Mouse (Mus musculus) stomach, embryonic 16.5 days (tissue): ENCODE data around the gene Kcng1. TPM values are rescaled to one million over a fixed set of nuclear protein-coding genes. Genes with fewer than 3 reads are reported as not detected.

Experiments
- ATAC-seq: fragments of 200-750 bp; cut with Nextera tagmentation; 2 replicates; pipeline ENCODE4 v1.8.0; 2017; ENCODE audit warnings: moderate number of reproducible peaks, moderate TSS enrichment; ENCODE audit not compliant: insufficient read depth, low FRiP score
- H3K27ac ChIP-seq: fragments of 300-500 bp; sonication (generic); 2 replicates; pipeline ENCODE4 v1.5.1; 2014; ENCODE audit warnings: low read length
- H3K27me3 ChIP-seq: fragments of 300-500 bp; sonication (generic); 2 replicates; pipeline ENCODE4 v1.6.1; 2014; ENCODE audit warnings: low read length, control low read depth, mixed read lengths; ENCODE audit not compliant: control insufficient read depth, insufficient read depth
- H3K36me3 ChIP-seq: fragments of 300-500 bp; sonication (generic); 2 replicates; pipeline ENCODE4 v1.6.1; 2014; ENCODE audit warnings: low read length; ENCODE audit not compliant: control insufficient read depth, insufficient read depth
- H3K4me1 ChIP-seq: fragments of 300-500 bp; sonication (generic); 2 replicates; pipeline ENCODE4 v1.6.1; 2014; ENCODE audit warnings: low read length, control low read depth, mixed read lengths; ENCODE audit not compliant: control insufficient read depth, insufficient read depth
- H3K4me2 ChIP-seq: fragments of 300-500 bp; sonication (generic); 2 replicates; pipeline ENCODE4 v1.6.1; 2014; ENCODE audit warnings: low read depth, low read length, mixed read lengths
- H3K4me3 ChIP-seq: fragments of 300-500 bp; sonication (generic); replicated peaks from 2 replicates; pipeline ENCODE4 v1.5.1; 2014; ENCODE audit warnings: mild to moderate bottlenecking, low read length
- H3K9ac ChIP-seq: fragments of 300-500 bp; sonication (generic); 2 replicates; pipeline ENCODE4 v1.6.1; 2014; ENCODE audit warnings: low read length
- H3K9me3 ChIP-seq: fragments of 300-500 bp; sonication (generic); replicated peaks from 2 replicates; pipeline ENCODE4 v1.6.1; 2016; ENCODE audit warnings: low read length, control low read depth; ENCODE audit not compliant: control insufficient read depth
- WGBS: fragments of 180-500 bp; shearing (Covaris S2); extraction: QIAGEN DNeasy Blood & Tissue Kit; methylation state at CpG from one replicate; pipeline ENCODE4 v1.1.7; 2014; 5-methylcytosine and 5-hydroxymethylcytosine counted together
- polyA plus RNA-seq: library from polyadenylated mRNA; unstranded; fragments of >200 nt; fragmentation: Nextera tagmentation; extraction: Ambion mirVana; gene quantifications from 2 replicates; pipeline ENCODE4 v1.2.1, GENCODE M21; 2015

Kcng1 gene
- 5.0 and 5.7 TPM in 2 replicates for polyA plus RNA-seq

GRCm38 (mm10) chr2:168281582-168281981 is at the start of gene Kcng1:
Kcng1 (minus strand) TSS chr2:168281736.
- Histone ChIP-seq H3K36me3 (no peaks in the 10 kb centered on the region), H3K9ac (peak within 1 kb of the TSS; percentile 65), H3K4me1 (0 out of 2 replicates have a peak, but pooled peaks cover 2% of the 10 kb centered on the region), H3K4me2 (peak within 1 kb of the TSS; percentile 96), H3K4me3 (peak within 1 kb of the TSS; percentile 59), H3K27me3 (peaks cover 34% of the 10 kb centered on the region), H3K9me3 (no peaks in the 10 kb centered on the region), H3K27ac (no peak within 1 kb of the TSS)
- no peak for ATAC-seq
- whole genome bisulfite sequencing, result 33% methylated on average over 12 of the region's 12 CpGs

DNA sequence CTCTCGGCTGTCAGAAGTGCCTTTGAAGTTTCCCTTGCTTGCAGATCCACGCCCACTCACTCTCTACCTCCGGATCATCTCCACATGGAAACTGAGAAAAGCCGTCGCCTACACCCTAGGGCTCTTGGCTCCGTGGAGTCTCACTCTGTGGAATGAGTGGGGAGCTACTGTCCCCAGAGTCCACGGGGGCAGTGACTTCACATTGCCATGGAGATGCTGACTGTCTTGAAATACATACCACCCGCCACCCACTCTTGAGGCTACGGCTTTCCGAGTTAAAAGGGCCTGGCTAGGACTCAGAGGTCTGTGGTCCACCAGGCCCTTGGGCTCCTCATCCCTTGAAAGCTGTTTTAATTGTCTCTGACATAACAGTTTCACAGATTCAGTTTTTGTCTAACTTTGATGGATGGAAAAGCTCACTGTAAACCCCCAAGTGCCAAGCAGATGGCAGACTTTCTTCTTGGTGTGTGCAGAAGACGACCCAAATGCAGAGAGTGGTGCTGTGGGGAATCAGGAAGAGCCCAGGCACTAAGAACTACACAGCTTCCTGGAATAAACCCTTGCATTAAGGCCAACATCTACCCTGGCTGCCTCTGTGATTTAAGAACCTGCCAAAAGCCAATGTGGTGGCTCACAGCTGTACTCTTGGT is 49.0 kb upstream of the Kcng1 start:
- WGBS, result 62% methylated on average over 11 of the region's 11 CpGs
- H3K9ac ChIP-seq, result no peak overlapping the region

GRCm38 (mm10) chr2:168321716-168322374 is 40.3 kb upstream of the Kcng1 start:
- Histone ChIP-seq H3K9me3 (no peaks in the 10 kb centered on the region), H3K9ac (no peak overlapping the region), H3K4me3 (no peak overlapping the region), H3K27ac (peak overlapping the region; percentile 72), H3K36me3 (no peaks in the 10 kb centered on the region), H3K4me2 (no peak overlapping the region), H3K4me1 (peaks cover 17% of the 10 kb centered on the region), H3K27me3 (no peaks in the 10 kb centered on the region)
- 44% methylated on average over 10 of the region's 10 CpGs for whole genome bisulfite sequencing
- no peak for ATAC-seq

More for the DNA sequence above, 49.0 kb upstream of the Kcng1 start:
- H3K4me2 ChIP-seq, result no peak overlapping the region
- no peaks in the 10 kb centered on the region for H3K36me3 ChIP-seq
- H3K27ac ChIP-seq, result no peak overlapping the region
- no peaks in the 10 kb centered on the region for H3K27me3 ChIP-seq
- no peak for ATAC-seq
- H3K4me1 ChIP-seq, result peaks cover 16% of the 10 kb centered on the region
- no peak overlapping the region for H3K4me3 ChIP-seq
- no peaks in the 10 kb centered on the region for H3K9me3 ChIP-seq

DNA sequence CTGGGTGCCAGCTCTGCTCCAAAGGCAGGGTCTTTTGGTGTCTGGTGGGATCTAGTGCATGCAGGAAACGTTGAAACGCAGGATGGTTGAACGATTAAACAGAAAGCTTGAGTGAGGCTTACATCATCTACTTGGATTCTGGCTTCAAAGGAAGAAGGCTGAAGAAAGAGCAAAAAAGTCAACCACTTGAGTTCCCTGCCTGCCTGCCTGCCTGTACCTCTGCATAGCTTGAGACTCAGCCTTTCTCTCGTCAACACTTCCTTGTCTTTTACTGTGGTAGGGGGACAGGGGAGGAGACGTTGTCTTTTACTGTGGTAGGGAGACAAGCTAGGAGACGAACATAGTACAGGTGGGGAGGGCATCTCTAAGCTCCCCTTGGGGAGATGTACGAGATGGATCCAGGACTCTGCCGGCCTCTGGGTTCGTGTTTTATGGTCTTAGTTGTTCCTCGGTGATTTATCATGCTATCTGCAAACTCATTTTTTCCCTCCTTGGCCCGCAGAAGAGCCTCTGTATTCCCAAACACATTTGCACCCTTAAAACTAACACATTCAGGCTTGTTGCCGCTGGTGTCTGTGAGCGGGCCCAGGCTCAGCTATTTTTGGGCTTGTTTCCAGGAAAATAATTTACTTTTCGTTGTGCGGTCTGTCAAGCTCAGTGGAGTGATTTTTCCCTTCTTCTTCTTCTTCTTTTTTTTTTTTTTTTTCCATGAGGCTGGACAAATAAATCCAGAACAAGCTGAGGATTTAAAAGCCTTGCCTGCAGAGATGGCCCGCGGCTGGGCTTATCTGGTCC is 39.0 kb upstream of the Kcng1 start:
- Histone ChIP-seq H3K27ac (peak overlapping the region; percentile 72), H3K4me1 (peaks cover 17% of the 10 kb centered on the region), H3K4me2 (no peak overlapping the region), H3K27me3 (no peaks in the 10 kb centered on the region; the same call in 1 of the 2 replicates), H3K4me3 (no peak overlapping the region), H3K36me3 (no peaks in the 10 kb centered on the region), H3K9ac (no peak overlapping the region), H3K9me3 (no peaks in the 10 kb centered on the region)
- ATAC-seq, result peak; percentile 63; the same call in 1 of the 2 replicates
- 34% methylated on average over 17 of the region's 17 CpGs for WGBS

GRCm38 (mm10) chr2:168314646-168315446 is 33.3 kb upstream of the Kcng1 start:
- 11% methylated on average over 16 of the region's 16 CpGs for WGBS
- Histone ChIP-seq H3K27ac (0 out of 2 replicates have a peak overlapping the region, but pooled peaks have one; percentile 10), H3K9me3 (no peaks in the 10 kb centered on the region), H3K27me3 (no peaks in the 10 kb centered on the region; the same call in 1 of the 2 replicates), H3K9ac (no peak overlapping the region), H3K4me3 (no peak overlapping the region), H3K36me3 (no peaks in the 10 kb centered on the region), H3K4me1 (0 out of 2 replicates have a peak, but pooled peaks cover 3% of the 10 kb centered on the region), H3K4me2 (no peak overlapping the region)
- peak; percentile 72; the same call in 1 of the 2 replicates for ATAC-seq

DNA sequence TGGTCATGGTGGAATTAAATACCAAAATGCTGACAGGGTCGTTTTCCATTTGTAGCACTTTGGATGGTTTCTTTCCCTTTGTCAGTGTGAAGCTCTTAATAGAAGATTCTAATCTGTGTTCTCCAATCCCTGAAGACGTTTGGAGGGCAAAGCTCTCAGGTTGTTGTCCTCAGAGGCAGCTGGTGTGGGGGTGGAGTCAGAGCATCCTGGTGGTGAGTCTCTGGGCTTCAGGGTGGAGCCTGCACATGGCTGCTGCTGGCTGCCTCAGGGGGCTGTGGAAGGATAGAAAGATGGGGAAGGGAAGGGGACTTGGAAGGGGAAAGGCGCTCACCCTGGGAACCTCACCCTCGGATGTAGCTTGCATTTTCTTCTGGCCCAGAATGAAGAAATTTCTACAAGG is 31.0 kb upstream of the Kcng1 start:
- Histone ChIP-seq H3K9me3 (no peaks in the 10 kb centered on the region), H3K27me3 (no peaks in the 10 kb centered on the region; the same call in 1 of the 2 replicates), H3K27ac (no peak overlapping the region), H3K4me1 (no peaks in the 10 kb centered on the region), H3K4me3 (no peak overlapping the region), H3K9ac (no peak overlapping the region), H3K36me3 (no peaks in the 10 kb centered on the region), H3K4me2 (no peak overlapping the region)
- 38% methylated on average over 4 of the region's 4 CpGs for WGBS
- ATAC-seq, result no peak

GRCm38 (mm10) chr2:168311006-168311405 is 29.5 kb upstream of the Kcng1 start:
- ATAC-seq, result no peak
- no peak overlapping the region for H3K27ac ChIP-seq
- no peak overlapping the region for H3K9ac ChIP-seq
- H3K9me3 ChIP-seq, result no peaks in the 10 kb centered on the region
- WGBS, result 89% methylated on average over 16 of the region's 16 CpGs
- H3K27me3 ChIP-seq, result no peaks in the 10 kb centered on the region
- H3K4me1 ChIP-seq, result no peaks in the 10 kb centered on the region
- no peaks in the 10 kb centered on the region for H3K36me3 ChIP-seq
- H3K4me2 ChIP-seq, result no peak overlapping the region
- H3K4me3 ChIP-seq, result no peak overlapping the region

GRCm38 (mm10) chr2:168308916-168309315 is 27.4 kb upstream of the Kcng1 start:
- Histone ChIP-seq H3K27ac (no peak overlapping the region), H3K9ac (no peak overlapping the region), H3K4me1 (no peaks in the 10 kb centered on the region), H3K4me3 (no peak overlapping the region), H3K4me2 (no peak overlapping the region), H3K27me3 (no peaks in the 10 kb centered on the region), H3K9me3 (no peaks in the 10 kb centered on the region), H3K36me3 (no peaks in the 10 kb centered on the region)
- 46% methylated on average over 7 of the region's 7 CpGs for WGBS
- no peak for ATAC-seq
